Mouse (Mus musculus): ENCODE data around the gene Pgm2l1. TPM values are rescaled to one million over a fixed set of nuclear protein-coding genes. Genes with fewer than 3 reads are reported as not detected.

Gene Pgm2l1
- polyA plus RNA-seq, 1 experiment from 2014 or later, result 9.2 TPM

- Histone ChIP-seq H3K9me3 (replicated peaks; ENCODE audit: control insufficient read depth, low read length) (no peaks in the 10 kb centered on the region), H3K27me3 (replicated peaks; ENCODE audit: control insufficient read depth, insufficient read depth, low read length) (no peaks in the 10 kb centered on the region), H3K9ac (ENCODE audit: low read length) (no peak overlapping the region), H3K4me2 (ENCODE audit: low read length) (no peak overlapping the region), H3K36me3 (ENCODE audit: control insufficient read depth, insufficient read depth, low read length) (peaks cover 23% of the 10 kb centered on the region), H3K27ac (ENCODE audit: low read depth, low read length) (no peak overlapping the region), H3K4me1 (ENCODE audit: control insufficient read depth, insufficient read depth, low read length) (no peaks in the 10 kb centered on the region), H3K4me3 (ENCODE audit: low read depth, low read length) (no peak overlapping the region)
- ATAC-seq, result no peak
- DNase-seq (ENCODE audit: low spot score), result no peak
- WGBS, result 95% methylated on average over 8 of the region's 8 CpGs
Measured at GRCm38 (mm10) chr7:100272369-100272768, 45.2 kb downstream of the Pgm2l1 start.

GRCm38 (mm10) chr7:100274507-100274906 lies 47.3 kb downstream of the Pgm2l1 start:
- Histone ChIP-seq H3K27ac (ENCODE audit: low read depth, low read length) (no peak overlapping the region), H3K4me1 (ENCODE audit: control insufficient read depth, insufficient read depth, low read length) (no peaks in the 10 kb centered on the region), H3K4me2 (ENCODE audit: low read length) (no peak overlapping the region), H3K9me3 (replicated peaks; ENCODE audit: control insufficient read depth, low read length) (no peaks in the 10 kb centered on the region), H3K4me3 (ENCODE audit: low read depth, low read length) (no peak overlapping the region), H3K9ac (ENCODE audit: low read length) (no peak overlapping the region), H3K36me3 (ENCODE audit: control insufficient read depth, insufficient read depth, low read length) (peaks cover 11% of the 10 kb centered on the region), H3K27me3 (replicated peaks; ENCODE audit: control insufficient read depth, insufficient read depth, low read length) (no peaks in the 10 kb centered on the region)
- DNase-seq (ENCODE audit: low spot score) (no peak), ATAC-seq (no peak)
- 90% methylated on average over 6 of the region's 6 CpGs for WGBS

DNA sequence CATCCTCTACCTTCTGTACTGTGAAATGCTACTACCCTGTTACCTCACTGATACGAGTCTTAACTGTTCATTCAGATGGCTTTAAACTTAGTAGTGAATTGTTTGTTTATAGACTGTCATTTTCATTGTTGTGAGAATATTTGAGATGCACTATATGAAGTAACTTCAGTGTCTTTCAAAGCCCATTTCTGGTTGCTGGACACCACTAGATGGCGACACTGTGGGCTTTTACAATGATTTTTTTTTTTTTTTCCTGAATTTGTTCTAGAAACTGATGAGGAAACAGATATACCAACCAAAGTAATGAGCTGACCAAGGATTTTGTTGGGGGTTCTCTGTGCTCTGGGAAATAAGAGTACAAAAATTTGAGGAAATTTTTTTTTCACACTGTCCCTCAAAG lies 49.2 kb downstream of the Pgm2l1 start:
- DNase-seq (ENCODE audit: low spot score) (peak; percentile 36), ATAC-seq (no peak)
- H3K36me3 ChIP-seq (ENCODE audit: control insufficient read depth, insufficient read depth, low read length), result 0 out of 2 replicates have a peak, but pooled peaks cover 10% of the 10 kb centered on the region
- no peak overlapping the region for H3K4me3 ChIP-seq (ENCODE audit: low read depth, low read length)
- H3K4me2 ChIP-seq (ENCODE audit: low read length), result no peak overlapping the region
- H3K4me1 ChIP-seq (ENCODE audit: control insufficient read depth, insufficient read depth, low read length), result no peaks in the 10 kb centered on the region
- H3K27me3 ChIP-seq (replicated peaks; ENCODE audit: control insufficient read depth, insufficient read depth, low read length), result no peaks in the 10 kb centered on the region
- no peak overlapping the region for H3K27ac ChIP-seq (ENCODE audit: low read depth, low read length)
- no peak overlapping the region for H3K9ac ChIP-seq (ENCODE audit: low read length)
- H3K9me3 ChIP-seq (replicated peaks; ENCODE audit: control insufficient read depth, low read length), result no peaks in the 10 kb centered on the region
- WGBS, result 51% methylated on average over 2 of the region's 2 CpGs

GRCm38 (mm10) chr7:100279803-100280202 lies 52.6 kb downstream of the Pgm2l1 start:
- no peaks in the 10 kb centered on the region for H3K9me3 ChIP-seq (replicated peaks; ENCODE audit: control insufficient read depth, low read length)
- WGBS, result 0% methylated on average over 1 of the region's 1 CpGs
- H3K4me1 ChIP-seq (ENCODE audit: control insufficient read depth, insufficient read depth, low read length), result no peaks in the 10 kb centered on the region
- no peak overlapping the region for H3K9ac ChIP-seq (ENCODE audit: low read length)
- DNase-seq (ENCODE audit: low spot score) (peak; percentile 85), ATAC-seq (no peak)
- H3K27me3 ChIP-seq (replicated peaks; ENCODE audit: control insufficient read depth, insufficient read depth, low read length), result 0 out of 2 replicates have a peak, but pooled peaks cover 3% of the 10 kb centered on the region
- H3K27ac ChIP-seq (ENCODE audit: low read depth, low read length), result no peak overlapping the region
- H3K36me3 ChIP-seq (ENCODE audit: control insufficient read depth, insufficient read depth, low read length), result 0 out of 2 replicates have a peak, but pooled peaks cover under 1% of the 10 kb centered on the region
- H3K4me2 ChIP-seq (ENCODE audit: low read length), result no peak overlapping the region
- H3K4me3 ChIP-seq (ENCODE audit: low read depth, low read length), result no peak overlapping the region

DNA sequence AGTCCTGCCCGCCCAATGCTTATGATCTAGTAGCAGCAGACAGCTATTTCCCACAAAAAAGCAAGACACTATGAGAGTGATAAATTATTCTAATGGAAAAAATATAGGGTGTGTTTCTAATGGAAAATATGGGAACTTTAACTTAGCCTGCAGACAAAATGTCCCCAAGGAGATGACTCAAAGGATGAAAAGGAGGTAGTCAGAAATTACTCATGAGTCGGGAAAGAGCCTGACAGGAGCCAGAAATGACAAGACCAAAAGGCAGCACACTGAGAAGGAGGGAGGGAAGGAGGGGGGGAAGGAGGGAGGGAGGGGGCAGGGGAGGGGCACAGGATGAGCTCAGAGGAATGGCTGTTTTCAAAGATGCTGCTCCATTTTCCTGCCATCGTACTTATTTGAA lies 54.4 kb downstream of the Pgm2l1 start:
- DNase-seq (ENCODE audit: low spot score) (peak; percentile 10), ATAC-seq (no peak)
- Histone ChIP-seq H3K4me3 (ENCODE audit: low read depth, low read length) (no peak overlapping the region), H3K4me1 (ENCODE audit: control insufficient read depth, insufficient read depth, low read length) (no peaks in the 10 kb centered on the region), H3K9me3 (replicated peaks; ENCODE audit: control insufficient read depth, low read length) (no peaks in the 10 kb centered on the region), H3K9ac (ENCODE audit: low read length) (no peak overlapping the region), H3K36me3 (ENCODE audit: control insufficient read depth, insufficient read depth, low read length) (no peaks in the 10 kb centered on the region), H3K27me3 (replicated peaks; ENCODE audit: control insufficient read depth, insufficient read depth, low read length) (peaks cover 9% of the 10 kb centered on the region; the same call in 1 of the 2 replicates), H3K4me2 (ENCODE audit: low read length) (no peak overlapping the region), H3K27ac (ENCODE audit: low read depth, low read length) (no peak overlapping the region)
- WGBS, result 35% methylated on average over 3 of the region's 3 CpGs

- no peak overlapping the region for H3K4me3 ChIP-seq (ENCODE audit: low read depth, low read length)
- H3K27me3 ChIP-seq (replicated peaks; ENCODE audit: control insufficient read depth, insufficient read depth, low read length), result peaks cover 9% of the 10 kb centered on the region; the same call in 1 of the 2 replicates
- WGBS, result 34% methylated on average over 3 of the region's 3 CpGs
- H3K9ac ChIP-seq (ENCODE audit: low read length), result no peak overlapping the region
- no peak for ATAC-seq
- H3K9me3 ChIP-seq (replicated peaks; ENCODE audit: control insufficient read depth, low read length), result no peaks in the 10 kb centered on the region
- no peaks in the 10 kb centered on the region for H3K36me3 ChIP-seq (ENCODE audit: control insufficient read depth, insufficient read depth, low read length)
- H3K4me1 ChIP-seq (ENCODE audit: control insufficient read depth, insufficient read depth, low read length), result peaks cover 6% of the 10 kb centered on the region
- no peak overlapping the region for H3K4me2 ChIP-seq (ENCODE audit: low read length)
- peak; percentile 37 for DNase-seq (ENCODE audit: low spot score)
- H3K27ac ChIP-seq (ENCODE audit: low read depth, low read length), result no peak overlapping the region
Measured at GRCm38 (mm10) chr7:100283298-100283697, 56.1 kb downstream of the Pgm2l1 start.

DNA sequence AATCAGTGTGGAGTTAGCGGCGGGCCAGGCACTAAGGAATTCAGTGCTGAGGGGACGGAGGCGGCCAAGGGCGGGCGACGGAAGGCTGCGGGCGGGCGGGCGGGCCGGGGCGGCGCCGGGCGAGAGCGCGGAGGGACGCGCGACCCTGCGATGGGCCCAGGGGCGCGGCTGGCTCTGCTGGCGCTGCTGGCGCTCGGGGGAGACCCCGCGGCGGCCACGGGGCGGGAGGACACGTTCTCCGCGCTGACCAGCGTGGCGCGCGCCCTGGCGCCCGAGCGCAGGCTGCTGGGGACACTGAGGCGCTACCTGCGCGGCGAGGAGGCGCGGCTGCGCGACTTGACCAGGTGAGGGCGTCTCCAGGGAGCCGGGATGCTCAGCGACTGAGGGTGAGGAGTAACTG lies 58.2 kb downstream of the Pgm2l1 start, which contains the start of gene P4ha3:
Gene P4ha3, plus strand, starts transcription at position 138 of the 400 bp plus-strand sequence.
- H3K9me3 ChIP-seq (replicated peaks; ENCODE audit: control insufficient read depth, low read length), result no peaks in the 10 kb centered on the region
- DNase-seq (ENCODE audit: low spot score) (peak; percentile 23), ATAC-seq (peak; percentile 54)
- H3K27ac ChIP-seq (ENCODE audit: low read depth, low read length), result no peak within 1 kb of the TSS
- H3K4me3 ChIP-seq (ENCODE audit: low read depth, low read length), result peak within 1 kb of the TSS; percentile 48
- peaks cover 9% of the 10 kb centered on the region; the same call in 1 of the 2 replicates for H3K27me3 ChIP-seq (replicated peaks; ENCODE audit: control insufficient read depth, insufficient read depth, low read length)
- WGBS, result under 1% methylated on average over 30 of the region's 53 CpGs
- peak within 1 kb of the TSS; percentile 93 for H3K4me2 ChIP-seq (ENCODE audit: low read length)
- H3K4me1 ChIP-seq (ENCODE audit: control insufficient read depth, insufficient read depth, low read length), result peaks cover 14% of the 10 kb centered on the region
- H3K36me3 ChIP-seq (ENCODE audit: control insufficient read depth, insufficient read depth, low read length), result no peaks in the 10 kb centered on the region
- peak within 1 kb of the TSS; percentile 66 for H3K9ac ChIP-seq (ENCODE audit: low read length)

DNA sequence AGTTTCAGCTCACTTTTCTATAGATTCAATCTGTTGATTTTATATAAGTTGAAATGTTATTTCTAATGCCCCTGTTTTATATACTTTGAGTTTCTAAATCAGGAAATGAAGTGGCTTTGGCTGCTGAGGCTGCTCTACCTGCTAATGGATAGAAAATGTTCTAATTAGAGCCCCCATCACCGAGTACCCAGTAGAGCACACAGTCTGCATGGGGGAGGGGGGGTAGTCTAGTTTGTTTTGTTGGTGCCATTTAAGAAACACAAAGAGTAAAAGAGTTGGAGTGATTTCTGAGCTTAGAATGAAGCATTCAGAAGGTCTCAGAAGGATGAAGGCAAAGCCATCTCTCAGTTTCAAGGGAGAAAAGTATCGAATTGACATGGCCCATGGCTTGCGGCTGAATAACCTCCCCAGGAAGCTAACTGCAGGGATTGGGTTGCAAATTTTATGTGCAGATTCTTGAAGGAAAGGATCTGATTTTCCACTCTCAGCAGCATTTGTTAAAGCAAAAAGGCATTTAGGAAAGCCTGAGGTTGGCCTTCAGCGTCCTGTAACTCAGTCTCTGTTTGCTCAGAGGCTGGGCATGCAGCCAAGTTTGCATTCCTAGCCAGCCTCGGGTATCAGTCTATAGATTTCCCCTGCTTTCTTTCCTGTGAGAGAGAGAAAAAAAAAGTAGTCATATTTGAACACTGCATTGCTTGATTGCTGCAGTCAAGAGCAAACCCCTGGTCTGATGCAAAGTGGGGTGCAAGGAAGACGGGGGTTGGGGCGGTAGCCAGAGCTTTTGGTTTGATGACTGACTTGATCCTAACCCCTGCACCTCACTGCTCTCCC lies 60.8 kb downstream of the Pgm2l1 start:
- peak; percentile 88 for DNase-seq (ENCODE audit: low spot score)
- peaks cover 14% of the 10 kb centered on the region for H3K4me1 ChIP-seq (ENCODE audit: control insufficient read depth, insufficient read depth, low read length)
- H3K4me3 ChIP-seq (ENCODE audit: low read depth, low read length), result no peak overlapping the region
- peak overlapping the region; percentile 34 for H3K4me2 ChIP-seq (ENCODE audit: low read length)
- peak overlapping the region; percentile 63; the same call in 1 of the 2 replicates for H3K27ac ChIP-seq (ENCODE audit: low read depth, low read length)
- WGBS, result 7% methylated on average over 7 of the region's 7 CpGs
- ATAC-seq, result peak; percentile 77
- no peak overlapping the region for H3K9ac ChIP-seq (ENCODE audit: low read length)
- no peaks in the 10 kb centered on the region for H3K36me3 ChIP-seq (ENCODE audit: control insufficient read depth, insufficient read depth, low read length)
- peaks cover 9% of the 10 kb centered on the region; the same call in 1 of the 2 replicates for H3K27me3 ChIP-seq (replicated peaks; ENCODE audit: control insufficient read depth, insufficient read depth, low read length)
- H3K9me3 ChIP-seq (replicated peaks; ENCODE audit: control insufficient read depth, low read length), result no peaks in the 10 kb centered on the region

DNA sequence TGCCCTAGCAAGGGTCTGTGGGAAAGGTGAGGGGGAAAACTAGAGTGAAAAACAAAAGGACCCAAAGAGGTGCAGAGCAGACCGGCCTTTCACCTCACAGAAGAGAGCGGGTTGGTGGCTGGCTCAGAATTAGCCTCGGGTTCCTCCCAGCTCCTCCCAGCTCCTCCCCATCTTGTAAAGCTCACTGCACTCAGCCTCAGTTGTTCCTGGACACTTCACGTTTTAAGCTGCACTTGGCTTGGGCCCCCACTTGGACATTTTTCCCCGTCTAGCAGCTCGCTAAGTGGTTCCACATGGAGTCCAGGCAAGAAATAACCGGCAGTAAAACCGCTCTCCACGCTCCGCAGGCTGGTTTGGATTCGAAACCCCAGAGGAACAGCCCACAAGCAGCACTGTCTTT lies 61.4 kb downstream of the Pgm2l1 start:
- Histone ChIP-seq H3K4me2 (ENCODE audit: low read length) (peak overlapping the region; percentile 34), H3K27ac (ENCODE audit: low read depth, low read length) (peak overlapping the region; percentile 63; the same call in 1 of the 2 replicates), H3K4me3 (ENCODE audit: low read depth, low read length) (no peak overlapping the region), H3K9ac (ENCODE audit: low read length) (no peak overlapping the region), H3K9me3 (replicated peaks; ENCODE audit: control insufficient read depth, low read length) (no peaks in the 10 kb centered on the region), H3K36me3 (ENCODE audit: control insufficient read depth, insufficient read depth, low read length) (no peaks in the 10 kb centered on the region), H3K27me3 (replicated peaks; ENCODE audit: control insufficient read depth, insufficient read depth, low read length) (peaks cover 9% of the 10 kb centered on the region; the same call in 1 of the 2 replicates), H3K4me1 (ENCODE audit: control insufficient read depth, insufficient read depth, low read length) (peaks cover 14% of the 10 kb centered on the region)
- 33% methylated on average over 11 of the region's 11 CpGs for WGBS
- ATAC-seq (peak; percentile 46), DNase-seq (ENCODE audit: low spot score) (peak; percentile 13)

All from forebrain, embryonic 14.5 days (tissue).